Mouse (Mus musculus) small intestine, adult 10 weeks (tissue): ENCODE measurements around the gene Slc39a9. TPM values are rescaled to one million over a fixed set of nuclear protein-coding genes. Genes with fewer than 3 reads are reported as not detected.

Source experiments
- polyA plus RNA-seq: library from polyadenylated mRNA; stranded (reverse); fragments of 350-450 nt; fragmentation: Illumina TruSeq; extraction: RNeasy Lipid Tissue Mini Kit (QIAGEN cat#74804); gene quantifications from one replicate; pipeline ENCODE4 v1.2.3, GENCODE M21; 2014; ENCODE audit warnings: low replicate concordance

The Slc39a9 gene
- 111 TPM for polyA plus RNA-seq

GRCm38 (mm10) chr12:80643693-80644505 is at the start of gene Slc39a9, which contains the start of gene Erh:
Gene Slc39a9, plus strand, starts transcription at chr12:80643883.
Gene Erh, minus strand, starts transcription at chr12:80644341.

GRCm38 (mm10) chr12:80692269-80692972 is 48.7 kb downstream of the Slc39a9 start, which contains the start of gene Plekhd1:
Gene Plekhd1, plus strand, starts transcription at chr12:80692591.

Other genes with a start within 250 kb of the Slc39a9 start
- 14.4 TPM for gene Dcaf5, start 207.3 kb upstream of the Slc39a9 start, polyA plus RNA-seq
- 15.9 TPM for gene Exd2, start 180.8 kb upstream of the Slc39a9 start, polyA plus RNA-seq
- 0.11 TPM for gene Galnt16, start 125.6 kb upstream of the Slc39a9 start, polyA plus RNA-seq
- 33.8 TPM for gene Erh, start 458 bp downstream of the Slc39a9 start, polyA plus RNA-seq
- gene Plekhd1, start 48.7 kb downstream of the Slc39a9 start, polyA plus RNA-seq, result not detected
- gene Ccdc177, start 116.8 kb downstream of the Slc39a9 start, polyA plus RNA-seq, result 0.11 TPM
- 49.9 TPM for gene Susd6, start 146.6 kb downstream of the Slc39a9 start, polyA plus RNA-seq